Mouse (Mus musculus) thymus, adult 18-20 months (tissue): ENCODE results near the gene Ppm1e.
"Not testable (repeated sequence)": the region's sequence is repeated elsewhere in the genome, so short reads cannot be mapped to it uniquely, and the experiment has no call there.

Experiments used
- DNase-seq, 2 experiments: peaks; one replicate each; pipeline ENCODE4 v3.0.0; 2022; ENCODE audit warnings: mixed read lengths in 2 of 2

Ppm1e gene

DNA sequence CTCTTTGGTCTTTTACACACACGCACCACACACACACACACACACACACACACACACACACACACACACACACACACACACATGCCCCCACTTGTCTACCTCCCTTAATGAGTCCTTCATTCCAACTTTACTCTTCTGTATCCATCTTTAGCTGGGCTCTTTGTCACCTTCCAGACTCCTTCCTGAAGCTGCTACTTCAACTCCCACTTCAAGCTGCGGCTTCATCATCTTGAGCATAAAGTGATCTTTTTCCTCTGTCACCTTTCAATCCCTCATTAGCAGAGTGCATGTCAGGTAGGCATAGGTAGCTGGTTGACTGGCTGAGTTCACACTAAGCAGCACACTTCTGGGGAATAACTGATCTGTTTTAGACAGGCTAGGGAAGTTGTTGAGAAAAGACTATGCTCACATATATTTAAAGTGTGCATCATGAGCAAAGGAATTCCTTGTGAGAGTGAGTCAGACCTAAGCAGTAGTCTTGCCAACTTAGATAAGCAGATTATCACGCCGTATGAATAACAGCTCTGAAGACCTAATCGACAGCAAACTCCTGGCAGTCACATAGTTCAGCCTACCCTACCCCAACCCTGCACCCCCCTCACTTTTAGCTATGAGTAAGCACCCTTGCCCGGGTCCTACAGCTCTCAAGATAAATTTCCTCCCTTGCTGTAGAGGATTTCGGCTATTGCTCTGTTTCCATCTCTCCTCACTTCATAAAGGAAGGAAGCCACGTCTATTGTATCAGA is 49.3 kb downstream of the Ppm1e start:
- no peak for DNase-seq

DNA sequence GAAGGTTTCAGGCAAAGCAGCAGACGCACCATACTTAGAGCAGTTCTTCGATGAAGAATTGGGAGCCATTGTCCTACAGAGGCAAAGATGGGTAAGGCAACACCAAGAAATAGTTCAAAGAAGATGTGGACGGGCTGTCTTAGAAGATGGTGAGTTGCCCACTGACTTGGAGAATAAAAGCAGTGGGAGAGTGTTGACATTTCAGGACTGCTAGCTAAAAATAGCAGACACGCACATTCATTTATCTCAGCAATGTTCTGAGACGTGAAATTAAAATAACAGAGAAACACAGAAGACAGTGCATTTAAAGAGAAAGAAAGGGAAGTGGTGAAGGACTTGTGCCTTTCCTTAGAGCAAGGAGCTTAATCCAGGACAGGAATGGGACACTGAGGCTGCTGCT is 59.8 kb downstream of the Ppm1e start:
- DNase-seq: no peak

DNA sequence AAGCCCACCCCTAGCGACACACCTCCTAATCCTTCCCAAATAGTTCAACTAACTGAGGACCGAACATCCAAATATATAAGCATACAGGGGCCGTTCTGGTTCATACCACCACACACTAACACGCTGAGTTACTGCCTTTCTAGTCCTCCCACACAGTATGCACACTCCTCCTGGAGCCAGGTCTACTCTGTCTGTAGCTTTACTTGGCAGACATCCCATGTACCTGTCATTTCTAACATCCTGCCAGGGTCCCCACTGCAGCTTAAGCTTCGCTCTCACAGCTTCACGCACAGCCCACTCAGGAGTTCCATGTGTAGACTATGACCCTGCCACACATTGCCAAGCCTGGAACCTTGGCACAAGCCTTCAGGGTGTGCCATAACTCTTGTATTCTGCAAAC is 62.4 kb downstream of the Ppm1e start:
- no peak for DNase-seq

DNA sequence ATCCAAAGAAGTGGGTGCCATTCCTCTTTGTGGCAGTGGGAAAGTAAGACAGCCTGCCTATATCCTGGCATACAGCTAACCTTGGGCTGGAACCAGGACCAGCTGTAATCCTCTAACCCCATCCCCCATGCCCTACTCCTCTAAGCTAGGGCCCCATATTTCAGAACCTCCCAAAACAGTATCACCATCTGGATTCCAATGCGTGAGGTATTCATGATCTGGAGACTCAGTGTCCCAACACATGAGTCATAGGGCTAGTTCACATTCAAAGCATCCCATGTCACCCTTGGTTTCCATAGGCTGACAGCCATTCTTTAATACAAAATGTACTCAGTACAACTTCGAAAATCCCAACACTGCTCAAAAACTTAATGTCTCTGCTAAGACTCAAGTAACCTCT is 63.2 kb downstream of the Ppm1e start:
- no peak for DNase-seq

DNA sequence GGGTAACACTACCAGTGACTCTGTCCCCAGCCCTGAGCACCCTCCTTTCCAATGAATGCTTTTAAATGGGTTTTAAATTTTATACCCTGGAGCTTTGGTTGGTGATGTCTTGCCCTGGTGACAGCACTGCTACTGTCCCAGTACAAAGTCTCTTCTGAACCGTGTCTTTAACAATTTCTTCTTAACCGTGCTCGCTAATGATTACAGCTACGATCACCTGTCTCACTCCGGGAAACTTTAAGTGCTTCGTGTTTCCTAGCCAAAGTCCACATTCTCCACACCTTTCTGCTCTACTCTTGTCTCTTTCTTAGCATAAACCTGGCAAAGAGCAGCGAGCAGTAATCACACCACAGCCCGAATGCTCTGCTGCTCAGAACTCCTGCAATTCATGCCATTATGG is 69.5 kb downstream of the Ppm1e start:
- no peak for DNase-seq

DNA sequence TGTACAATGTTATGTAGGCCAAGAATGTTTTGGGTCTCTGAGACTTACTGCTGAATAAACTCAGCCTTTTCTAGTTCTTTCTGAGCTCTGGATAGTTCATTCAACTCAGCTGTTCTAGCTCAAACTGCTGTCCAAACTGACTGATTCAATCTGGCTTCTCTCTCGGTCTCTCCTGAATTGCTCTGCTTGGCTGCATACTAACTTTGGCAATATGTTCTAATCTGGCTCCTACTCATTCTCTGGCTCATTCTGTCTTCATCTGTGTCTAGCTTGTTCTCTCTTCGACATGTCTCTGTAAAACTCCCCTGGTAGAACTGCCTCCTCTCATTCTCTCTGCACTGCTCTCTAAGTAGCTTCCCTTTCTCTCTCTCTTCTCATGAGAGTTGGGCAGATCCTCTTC is 72.6 kb downstream of the Ppm1e start:
- no peak for DNase-seq

DNA sequence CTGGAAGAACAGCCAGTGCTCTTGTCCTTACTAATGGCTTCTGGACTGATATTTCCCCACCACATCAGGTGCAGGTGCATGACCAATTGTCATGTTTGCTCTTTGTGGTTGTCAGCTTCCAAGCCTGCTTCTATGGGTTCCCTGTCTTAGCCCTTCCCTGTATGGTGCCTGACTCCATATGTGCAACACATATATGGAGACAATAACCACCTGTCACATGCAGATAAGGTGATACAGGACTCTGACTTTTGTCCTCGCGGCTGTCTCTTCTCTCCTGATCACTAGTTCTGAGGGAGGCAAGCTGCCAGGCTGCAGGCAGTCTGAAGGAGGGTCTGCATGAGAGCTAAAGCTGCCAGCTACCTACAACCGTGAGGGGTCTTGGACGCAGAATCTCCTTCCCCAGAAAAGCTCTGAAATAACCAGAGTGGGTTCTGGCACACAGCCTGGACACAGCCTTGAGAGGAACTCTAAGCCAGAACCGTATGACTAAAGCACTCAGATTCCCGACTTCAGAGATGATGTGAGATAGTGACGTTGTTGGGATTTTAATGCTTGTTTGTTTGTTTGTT is 76.8 kb downstream of the Ppm1e start:
- no peak for DNase-seq

DNA sequence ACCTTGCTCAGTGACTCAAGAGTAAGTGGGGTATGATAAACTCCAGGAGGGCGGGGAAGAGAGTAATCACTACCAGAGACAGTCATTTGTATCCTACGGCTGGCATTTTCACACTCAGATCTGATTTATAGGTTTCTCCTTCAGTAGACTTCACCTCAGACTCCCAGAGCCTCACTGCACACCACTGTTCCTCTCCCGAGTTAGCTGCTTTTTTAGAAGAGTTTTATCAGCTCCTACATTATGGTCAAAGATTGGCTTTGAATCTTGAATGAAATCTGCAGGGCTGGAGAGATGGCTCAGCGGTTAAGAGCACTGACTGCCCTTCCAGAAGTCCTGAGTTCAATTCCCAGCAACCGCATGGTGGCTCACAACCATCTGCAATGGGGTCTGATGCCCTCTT is 79.4 kb downstream of the Ppm1e start:
- DNase-seq: no peak

DNA sequence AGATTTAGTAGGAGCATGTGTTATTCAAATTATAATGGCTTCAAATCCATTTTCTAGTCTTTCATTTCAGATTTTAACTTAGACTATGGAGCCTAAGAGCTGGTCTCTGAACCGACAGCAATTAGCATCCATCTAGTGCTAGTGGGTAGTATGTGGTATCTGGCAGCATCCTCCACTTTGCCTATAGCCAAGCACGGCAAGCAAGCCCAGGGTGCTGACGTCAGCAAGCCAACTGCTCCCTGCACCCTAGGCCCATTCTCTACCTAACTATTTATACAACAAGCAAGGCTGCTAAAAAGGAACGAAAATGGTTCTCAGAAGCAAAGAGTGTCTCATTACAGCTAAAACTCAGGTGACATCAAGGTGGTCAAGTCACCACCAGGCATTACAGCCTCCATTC is 80.0 kb downstream of the Ppm1e start:
- no peak for DNase-seq

DNA sequence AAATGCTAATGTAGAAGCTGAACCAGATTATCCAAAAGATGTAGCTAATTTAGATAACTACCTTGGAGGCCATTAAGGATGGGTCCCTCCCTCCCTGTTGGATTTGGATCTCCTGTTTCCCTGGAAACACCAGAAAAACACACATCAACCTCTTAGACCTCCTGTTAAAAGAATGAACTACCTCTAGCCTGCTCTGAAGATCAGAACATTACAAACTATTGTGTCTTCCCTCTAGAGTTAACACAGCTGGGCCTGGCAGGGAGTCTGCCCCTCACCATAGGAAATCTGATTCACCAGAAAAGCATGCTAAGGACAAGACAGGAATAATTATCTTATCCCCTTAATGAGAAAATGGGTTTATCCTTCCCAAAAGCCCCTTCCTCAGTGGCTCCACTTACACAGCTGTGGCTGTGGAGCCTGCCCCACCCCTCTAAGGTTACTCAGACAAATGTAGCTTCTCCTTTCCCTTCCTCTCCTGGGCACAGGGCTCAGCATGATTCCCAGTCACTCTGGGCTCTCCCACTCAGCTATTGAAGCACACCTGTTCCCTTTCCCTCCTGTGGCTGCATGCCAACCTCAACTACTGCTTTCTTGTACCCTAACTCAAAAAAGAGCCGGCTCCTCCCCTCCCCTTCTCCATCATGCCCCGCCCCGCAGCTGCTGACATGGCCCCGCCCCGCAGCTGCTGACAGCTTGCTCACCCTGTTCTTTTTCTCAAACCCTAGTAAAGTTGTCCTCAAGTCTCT is 82.4 kb downstream of the Ppm1e start:
- DNase-seq: peak; percentile 47 to 50

DNA sequence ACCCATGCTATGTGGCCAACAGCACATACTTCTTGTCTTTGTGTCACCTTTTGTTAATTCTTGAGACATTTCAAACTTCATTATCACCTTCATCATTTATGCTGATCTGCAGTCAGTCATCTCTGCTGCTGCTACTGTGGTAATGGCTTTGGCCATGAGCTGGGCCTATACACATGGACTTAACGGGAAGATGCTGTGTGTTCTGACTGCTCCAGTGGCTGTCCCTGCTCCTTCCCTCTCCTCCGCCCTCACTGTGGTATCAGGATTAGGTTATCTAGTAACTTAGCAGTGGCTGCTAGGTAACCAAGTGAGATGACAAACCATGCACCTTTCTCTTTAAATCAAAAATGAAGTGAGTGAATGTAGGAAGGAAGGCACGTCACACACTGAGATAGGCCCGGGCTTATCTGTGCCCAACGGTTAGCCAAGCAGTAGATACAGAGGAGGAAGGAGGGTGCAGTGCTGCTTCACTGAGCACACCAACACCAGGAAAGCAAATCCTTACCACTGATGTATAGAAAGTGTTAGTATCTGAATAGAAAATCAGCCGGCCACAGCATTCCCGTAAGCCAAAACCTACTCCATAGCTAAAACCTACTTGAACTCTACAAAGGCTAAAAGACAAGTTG is 83.3 kb downstream of the Ppm1e start:
- DNase-seq: no peak

DNA sequence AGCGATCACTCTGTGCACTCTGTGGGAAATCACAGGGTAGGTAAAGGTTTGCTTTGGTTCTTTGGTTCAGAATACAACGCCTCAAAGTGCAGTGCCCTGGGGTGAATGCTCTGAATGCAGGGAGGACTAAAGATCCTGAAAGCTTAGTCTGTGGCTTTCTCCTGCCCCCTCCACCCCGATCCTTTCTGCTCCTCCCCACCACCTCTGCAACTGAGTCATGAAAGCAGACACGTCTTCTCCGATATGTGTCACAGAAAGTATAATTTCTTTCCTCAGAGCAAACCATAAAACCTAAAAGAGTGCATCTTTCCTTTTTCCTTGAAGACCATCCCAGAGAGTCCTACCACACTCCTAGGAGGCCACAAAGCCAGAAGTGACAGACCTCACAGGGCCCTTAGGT is 86.1 kb downstream of the Ppm1e start:
- no peak for DNase-seq

DNA sequence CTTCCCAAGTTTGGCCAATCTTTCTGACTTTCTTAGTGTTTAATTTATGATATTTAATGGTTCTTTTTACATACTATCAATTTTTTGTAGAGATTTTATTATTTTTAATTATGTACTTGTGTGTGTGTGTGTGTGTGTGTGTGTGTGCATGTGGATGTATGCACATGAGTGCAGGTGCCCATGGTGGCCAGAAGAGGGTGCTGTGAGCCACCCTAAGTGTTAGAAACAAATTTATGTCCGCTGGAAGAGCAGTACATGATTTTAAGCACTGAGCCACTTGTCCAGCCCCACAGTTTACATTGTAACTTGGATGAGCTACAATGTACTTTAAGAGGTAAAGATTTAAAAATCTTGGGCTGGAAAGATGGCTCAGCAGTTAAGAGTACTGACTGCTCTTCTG is 87.3 kb downstream of the Ppm1e start:
- DNase-seq: no peak

DNA sequence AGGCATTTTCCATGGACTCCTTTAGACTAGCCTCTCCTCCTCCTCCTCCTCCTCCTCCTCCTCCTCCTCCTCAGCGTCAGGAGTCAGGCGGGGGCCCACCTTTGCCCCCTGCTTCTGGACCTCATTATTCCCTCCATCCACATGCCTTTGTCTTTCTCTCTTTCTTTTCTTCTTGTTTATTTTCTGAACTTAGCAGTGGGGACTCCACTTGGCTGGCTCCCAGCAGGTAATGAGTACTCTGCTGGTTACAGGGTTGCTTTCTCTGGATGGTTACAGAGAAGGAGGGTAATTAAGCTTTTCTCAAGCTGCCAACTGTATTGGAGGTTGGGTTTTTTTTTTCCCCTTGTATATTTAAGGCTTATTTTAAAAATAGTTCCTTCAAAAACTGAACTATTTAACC is 87.9 kb downstream of the Ppm1e start:
- no peak for DNase-seq

DNA sequence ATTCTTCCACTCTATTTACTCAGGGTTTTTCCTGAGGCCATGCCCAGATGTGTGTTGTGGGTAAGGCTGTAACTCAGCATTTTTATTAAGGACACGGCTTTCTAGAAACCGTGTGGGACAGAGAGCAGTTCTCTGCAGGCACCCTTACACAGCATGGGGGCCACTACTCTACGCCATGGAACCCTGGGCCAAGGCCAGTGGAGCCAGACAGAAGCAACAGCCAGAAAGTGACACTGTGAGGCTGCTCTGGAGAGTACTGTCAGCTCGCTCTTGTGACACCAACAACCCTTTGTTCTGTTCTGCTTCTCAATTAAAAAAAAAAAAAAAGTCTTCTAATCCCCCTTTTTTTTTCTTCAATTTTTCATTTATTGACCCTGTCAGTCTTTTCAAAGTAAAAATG is 88.4 kb downstream of the Ppm1e start:
- DNase-seq: no peak

DNA sequence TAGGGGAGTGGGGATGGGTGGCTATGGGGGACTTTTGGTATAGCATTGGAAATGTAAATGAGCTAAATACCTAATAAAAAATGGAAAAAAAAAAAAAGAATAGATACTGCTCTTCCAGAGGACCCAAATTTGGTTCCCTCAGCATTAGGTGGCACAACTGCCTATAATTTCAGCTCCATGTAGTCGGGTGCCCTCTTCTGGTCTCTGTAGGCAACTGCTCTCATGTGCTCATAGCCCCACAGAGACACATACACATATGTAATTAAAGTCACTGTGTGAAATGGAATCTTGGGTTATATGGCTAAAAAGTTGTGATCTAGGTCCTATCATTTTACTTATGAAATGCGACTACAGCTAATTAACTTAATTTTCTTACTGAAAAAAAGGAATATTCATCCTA is 90.0 kb downstream of the Ppm1e start:
- no peak for DNase-seq

DNA sequence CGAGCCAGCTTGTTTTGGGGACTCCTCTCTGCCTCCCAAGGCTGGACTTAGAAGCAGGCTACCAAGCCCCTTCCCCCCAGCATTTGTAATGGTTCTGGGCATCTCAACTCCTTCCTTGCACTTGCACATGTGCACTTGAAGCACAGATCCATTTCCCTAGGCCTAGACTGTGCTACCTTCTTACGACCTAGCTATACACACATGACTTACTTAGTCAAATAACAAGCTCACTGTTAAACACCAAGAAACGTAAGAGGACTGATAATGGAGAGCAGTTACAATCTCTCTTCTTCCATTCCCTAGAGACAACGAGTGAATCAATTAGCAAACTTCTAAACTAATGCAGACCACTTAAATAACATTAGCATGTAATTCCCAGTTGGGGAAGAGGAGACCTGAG is 92.6 kb downstream of the Ppm1e start:
- no peak for DNase-seq

DNA sequence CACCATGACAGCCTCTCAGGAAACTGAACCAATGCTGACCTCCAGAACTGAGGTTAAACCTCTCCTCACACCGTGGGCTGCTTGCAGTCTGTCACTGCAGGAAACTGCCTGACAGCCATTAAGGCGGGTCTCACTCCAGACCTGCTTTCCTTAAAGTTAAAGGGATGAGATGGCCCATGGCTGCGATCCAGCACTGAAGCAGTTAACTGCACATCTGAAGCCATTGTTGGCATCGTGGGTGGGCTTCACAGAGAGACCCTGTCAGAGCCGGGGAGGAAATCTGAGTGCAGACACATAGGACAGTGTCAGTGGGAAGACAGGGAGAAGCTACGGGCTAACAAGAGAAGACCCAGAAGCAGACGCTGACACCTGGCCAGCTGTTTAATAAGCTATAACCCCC is 94.9 kb downstream of the Ppm1e start:
- no peak for DNase-seq

DNA sequence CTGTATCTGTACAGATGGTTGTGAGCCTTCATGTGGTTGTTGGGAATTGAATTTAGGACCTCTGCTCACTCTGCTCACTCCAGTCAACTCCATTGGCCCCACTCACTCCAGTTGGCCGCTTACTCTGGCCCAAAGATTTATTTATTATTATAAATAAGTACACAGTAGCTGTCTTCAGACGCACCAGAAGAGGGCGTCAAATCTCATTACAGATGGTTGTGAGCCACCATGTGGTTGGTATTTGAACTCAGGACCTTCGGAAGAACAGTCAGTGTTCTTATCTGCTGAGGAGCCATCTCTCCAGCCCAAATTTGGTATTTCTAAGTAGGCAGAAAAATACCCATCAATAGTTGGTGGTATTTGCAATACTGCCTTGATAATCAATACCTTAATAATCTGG is 97.1 kb downstream of the Ppm1e start:
- DNase-seq: not testable (repeated sequence)

DNA sequence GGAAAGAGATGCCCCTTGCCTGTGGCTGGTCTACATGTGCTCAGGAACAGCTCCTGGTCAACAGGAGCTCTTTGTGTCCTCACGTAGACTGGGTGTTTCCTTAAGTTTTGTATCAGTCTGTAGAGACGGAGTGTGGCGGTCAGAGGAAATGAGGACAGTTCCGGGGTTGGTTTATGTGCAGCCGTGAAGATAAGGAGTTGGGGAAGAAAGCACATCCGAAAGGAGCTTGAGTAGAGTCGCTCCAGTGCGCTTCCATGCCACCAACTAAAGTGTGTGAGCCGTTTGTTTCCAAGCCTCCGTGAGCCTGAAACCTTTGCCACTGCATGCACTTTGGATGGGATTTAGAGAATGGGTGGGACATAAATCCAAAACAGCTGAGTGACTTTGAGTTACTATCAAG is 99.0 kb downstream of the Ppm1e start:
- no peak for DNase-seq

DNA sequence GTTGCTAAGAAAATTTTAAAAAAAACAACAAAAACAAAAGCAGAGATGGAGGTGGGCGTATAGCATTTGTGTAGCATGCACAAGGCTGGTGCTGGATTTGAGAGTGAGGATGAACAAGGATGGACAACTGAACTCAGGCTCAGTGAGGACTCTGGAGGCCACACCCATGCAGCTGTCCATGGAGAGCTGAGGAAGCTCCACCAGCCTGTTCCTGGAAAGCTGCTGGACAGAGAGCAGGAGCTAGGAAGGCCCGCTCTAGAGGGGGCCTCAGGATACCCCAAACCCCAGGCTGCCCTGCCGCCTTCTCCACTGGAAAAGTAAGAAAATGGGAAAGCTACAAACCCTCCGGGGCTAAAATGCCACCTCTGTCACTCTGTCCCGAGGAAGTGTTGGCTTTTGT is 101.5 kb downstream of the Ppm1e start:
- DNase-seq: no peak

DNA sequence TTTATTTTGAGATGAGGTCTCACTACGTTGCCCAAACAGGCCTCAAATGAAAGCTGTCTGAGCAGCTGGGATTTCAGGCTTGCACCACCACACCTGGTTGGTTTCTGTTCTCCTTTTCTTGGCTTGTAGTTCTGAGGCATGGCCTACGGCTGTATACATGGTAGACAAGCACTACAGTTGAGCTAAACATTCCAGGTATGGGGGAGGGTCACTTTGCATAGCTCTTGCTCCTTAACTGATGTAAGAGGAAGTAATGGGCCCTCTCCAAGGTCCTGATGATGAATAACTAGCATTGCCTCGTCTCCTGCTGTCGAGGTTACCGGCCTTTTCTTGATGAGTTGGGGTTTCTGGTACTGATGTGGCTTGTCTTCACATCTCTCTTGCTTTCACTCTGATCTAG is 104.7 kb downstream of the Ppm1e start:
- DNase-seq: no peak

DNA sequence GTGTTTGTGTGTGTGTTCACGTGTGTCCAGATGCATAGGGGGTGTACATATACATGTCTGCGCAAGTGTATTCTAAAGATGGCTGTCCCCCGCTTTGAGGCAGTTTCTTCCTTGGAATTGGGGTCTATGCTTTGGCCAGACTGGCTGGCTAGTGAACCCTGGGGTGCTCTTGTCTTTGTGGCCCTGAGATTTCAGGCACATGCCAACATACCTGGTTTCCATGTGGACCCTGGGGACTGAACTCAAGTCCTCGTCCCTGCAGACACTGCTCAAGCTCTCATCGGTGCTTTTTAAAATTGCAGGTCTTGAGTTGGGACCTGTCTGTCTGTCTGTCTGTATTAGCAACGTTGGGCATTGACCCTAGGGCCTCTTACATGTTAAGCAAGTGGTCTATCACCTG is 105.5 kb downstream of the Ppm1e start:
- DNase-seq: no peak

DNA sequence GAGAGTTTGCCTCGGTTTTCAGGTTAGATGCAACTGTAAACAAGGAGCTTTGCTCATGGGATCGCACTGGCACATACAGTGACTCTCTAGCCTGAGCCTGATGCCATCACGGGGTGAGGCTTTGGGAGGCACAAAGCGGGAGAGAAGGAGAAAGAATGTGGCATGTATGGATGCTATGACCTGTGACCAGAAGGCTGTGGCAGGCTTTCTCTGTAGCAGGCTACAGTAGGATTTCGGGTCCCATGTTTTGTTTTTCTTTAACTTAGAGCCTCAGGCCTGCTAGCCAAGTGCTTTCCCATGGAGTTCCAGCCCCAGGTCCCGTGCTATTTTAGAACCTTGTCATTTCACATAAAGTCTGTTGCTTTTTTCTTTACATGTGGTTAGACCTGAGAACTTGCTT is 108.7 kb downstream of the Ppm1e start:
- DNase-seq: no peak
